Mouse (Mus musculus) E14TG2a.4 (cell line): Measurements from ENCODE around the gene Dclk2.
A peak's percentile ranks its signal among the peaks of the same experiment; 100 is the strongest.

Experiments
- H3K27me3 ChIP-seq: 2 replicates; pipeline ENCODE4 v1.6.1; 2014; ENCODE audit warnings: low read length, control low read depth; ENCODE audit not compliant: insufficient read depth
- H3K36me3 ChIP-seq: 2 replicates; pipeline ENCODE4 v1.6.1; 2014; ENCODE audit warnings: low read length, control low read depth; ENCODE audit not compliant: insufficient read depth
- H3K4me1 ChIP-seq: replicated peaks from 2 replicates; pipeline ENCODE4 v1.6.1; 2014; ENCODE audit warnings: low read depth, low read length, control low read depth
- H3K4me3 ChIP-seq: replicated peaks from 2 replicates; pipeline ENCODE4 v1.5.1; 2014; ENCODE audit warnings: mild to moderate bottlenecking, low read length
- H3K9me3 ChIP-seq: 2 replicates; pipeline ENCODE4 v1.6.1; 2014; ENCODE audit warnings: low read length, control low read depth
- CTCF ChIP-seq: conservative IDR thresholded peaks from 2 replicates; pipeline ENCODE4 v1.5.1; 2014; ENCODE audit warnings: low read length
- NANOG ChIP-seq: IDR thresholded peaks from 2 replicates; pipeline ENCODE4 v1.6.1; 2014; ENCODE audit warnings: borderline replicate concordance, low read length, mixed read lengths
- POU5F1 ChIP-seq: IDR thresholded peaks from 2 replicates; pipeline ENCODE4 v1.6.1; 2014; ENCODE audit warnings: low read length, borderline replicate concordance

Dclk2 gene

DNA sequence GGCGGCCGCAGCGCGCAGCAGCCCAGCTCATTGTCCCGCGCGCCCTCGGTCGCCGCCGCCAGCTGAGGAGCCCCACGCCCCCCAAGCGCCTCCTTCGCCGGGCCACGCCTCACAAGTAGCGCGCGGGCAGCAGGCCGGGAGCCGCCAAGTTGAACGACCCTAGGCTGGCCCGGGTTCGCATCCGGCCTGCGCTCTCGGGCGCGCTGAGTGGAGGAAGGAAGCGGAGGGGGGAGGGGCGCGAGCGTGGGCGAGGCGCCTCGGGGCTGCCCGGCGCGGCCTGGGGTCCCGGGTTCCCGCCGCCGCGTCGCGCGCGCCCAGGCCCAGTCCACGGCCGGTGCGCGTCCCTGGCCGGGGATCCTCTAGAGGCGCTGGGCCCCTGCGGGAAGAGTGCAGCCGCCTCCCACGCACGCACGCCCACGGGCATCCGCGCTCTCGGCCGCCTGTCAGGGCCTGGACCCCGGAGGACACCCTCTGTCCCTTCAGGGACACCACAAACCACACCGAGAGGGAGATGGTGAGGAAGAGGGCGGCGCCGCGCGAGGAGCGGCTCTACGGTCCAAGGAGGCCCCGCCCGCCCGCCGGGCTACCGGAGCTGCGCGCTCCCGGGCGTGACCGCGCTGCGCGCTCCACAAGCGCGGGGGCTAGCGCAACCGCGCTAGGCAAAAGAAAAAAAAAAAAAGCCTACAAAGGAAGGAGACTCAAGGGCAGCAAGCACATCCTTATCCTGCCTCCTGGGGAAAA lies at the start of gene Dclk2:
Gene Dclk2 (minus strand): TSS at position 510 of the 741 bp plus-strand sequence.
- peaks cover 19% of the 10 kb centered on the region for H3K36me3 ChIP-seq
- peak within 1 kb of the TSS; percentile 88 for H3K4me3 ChIP-seq
- peaks cover 65% of the 10 kb centered on the region for H3K4me1 ChIP-seq
- TF ChIP-seq NANOG (no peak), POU5F1 (no peak), CTCF (no peak)
- no peaks in the 10 kb centered on the region for H3K9me3 ChIP-seq
- H3K27me3 ChIP-seq: peaks cover 2% of the 10 kb centered on the region; the same call in 1 of the 2 replicates

DNA sequence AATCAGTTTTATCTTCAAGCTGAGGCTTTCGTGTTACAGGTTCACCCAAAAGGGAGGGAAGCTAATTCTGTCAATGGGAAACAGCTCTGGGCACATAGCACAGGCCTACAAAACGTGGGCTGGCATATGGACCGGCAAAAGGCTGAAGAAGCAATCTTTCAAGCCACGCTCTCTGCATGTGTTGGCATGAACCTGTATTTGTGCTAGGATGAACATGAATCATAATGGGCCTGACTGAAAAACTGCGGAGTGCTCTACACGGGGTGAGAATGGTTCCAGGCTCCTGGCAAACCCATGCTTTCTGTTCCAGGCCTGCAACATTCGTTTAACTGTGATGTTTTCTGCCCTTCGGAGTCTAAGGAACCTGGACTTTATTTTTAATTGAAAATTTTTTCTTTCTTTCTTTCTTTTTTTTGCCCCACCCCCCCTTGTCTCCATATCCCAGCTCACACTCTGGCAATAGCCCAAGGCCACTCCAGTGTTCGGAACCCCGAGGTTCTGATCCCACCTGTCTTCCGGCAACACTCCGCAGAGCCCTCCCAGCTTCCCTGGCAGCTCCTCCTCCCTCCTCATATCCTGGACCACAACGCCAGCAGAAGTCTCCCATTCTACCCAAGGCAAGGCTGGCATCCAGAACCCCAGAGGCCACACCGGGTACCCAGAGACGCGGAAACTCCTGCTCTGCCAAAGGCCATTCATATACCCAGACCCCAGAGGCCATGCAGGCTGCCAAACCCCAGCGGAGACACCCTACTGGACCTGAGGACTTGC lies 42.2 kb upstream of the Dclk2 start:
- no peaks in the 10 kb centered on the region for H3K36me3 ChIP-seq
- H3K9me3 ChIP-seq: no peaks in the 10 kb centered on the region
- no peak overlapping the region for H3K4me3 ChIP-seq
- peaks cover 6% of the 10 kb centered on the region; the same call in 1 of the 2 replicates for H3K4me1 ChIP-seq
- TF ChIP-seq NANOG: no peak
- no peak for TF ChIP-seq CTCF
- no peak for TF ChIP-seq POU5F1
- H3K27me3 ChIP-seq: no peaks in the 10 kb centered on the region

DNA sequence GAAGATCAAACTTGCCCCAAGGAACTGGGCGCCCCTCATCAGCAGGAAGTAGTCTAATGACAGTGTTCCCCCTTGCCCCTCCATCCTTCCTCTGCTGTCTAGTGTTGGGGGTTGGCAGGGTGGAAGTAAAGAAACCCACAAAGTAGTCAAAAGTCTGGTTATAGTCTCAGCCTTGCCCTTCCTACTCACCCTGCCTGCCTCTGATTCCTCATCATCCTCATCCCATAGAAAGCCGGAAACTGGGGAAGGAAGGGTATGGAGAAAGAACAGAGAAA lies 40.7 kb upstream of the Dclk2 start:
- Histone ChIP-seq H3K9me3 (no peaks in the 10 kb centered on the region), H3K4me1 (peaks cover 6% of the 10 kb centered on the region; the same call in 1 of the 2 replicates), H3K4me3 (no peak overlapping the region), H3K27me3 (no peaks in the 10 kb centered on the region), H3K36me3 (no peaks in the 10 kb centered on the region)
- TF ChIP-seq CTCF: no peak

DNA sequence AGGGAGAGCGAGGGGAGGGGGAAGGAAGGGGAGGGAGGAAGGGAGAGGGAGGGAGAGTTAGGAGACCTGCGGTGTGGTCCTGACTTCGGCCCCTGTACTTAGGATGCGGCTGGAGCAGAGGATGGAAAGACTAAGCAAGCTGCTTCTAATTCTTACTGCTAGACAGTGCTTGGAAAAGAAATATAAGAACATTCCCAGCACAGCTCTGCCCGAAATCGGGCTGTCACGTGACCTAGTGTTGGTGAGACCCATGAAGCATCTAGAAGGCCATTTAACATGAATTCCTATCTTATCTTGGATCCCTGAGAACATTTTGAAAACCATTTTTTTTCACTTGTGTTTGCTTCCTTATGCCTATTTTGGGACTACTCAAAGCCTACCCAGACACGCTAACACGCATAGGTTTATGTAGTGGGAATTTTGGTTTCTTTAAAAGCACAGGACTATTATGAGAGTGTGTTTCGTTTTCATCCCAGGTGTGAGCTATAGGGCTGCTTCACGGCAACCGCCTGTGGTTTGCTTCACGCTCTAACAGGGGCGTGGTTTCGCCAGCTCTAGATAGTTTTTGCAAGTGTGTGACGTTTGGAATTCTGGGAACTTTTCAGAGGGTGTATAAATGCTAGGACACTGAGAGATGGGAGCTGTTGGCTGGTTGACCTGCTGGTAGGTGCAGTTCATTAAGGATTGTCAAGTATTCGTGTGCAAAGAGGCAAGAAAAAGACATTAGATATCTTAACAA lies 40.2 kb upstream of the Dclk2 start:
- Histone ChIP-seq H3K36me3 (no peaks in the 10 kb centered on the region), H3K4me1 (peaks cover 6% of the 10 kb centered on the region; the same call in 1 of the 2 replicates), H3K9me3 (no peaks in the 10 kb centered on the region), H3K4me3 (no peak overlapping the region), H3K27me3 (no peaks in the 10 kb centered on the region)
- no peak for TF ChIP-seq POU5F1
- TF ChIP-seq CTCF: no peak
- no peak for TF ChIP-seq NANOG

DNA sequence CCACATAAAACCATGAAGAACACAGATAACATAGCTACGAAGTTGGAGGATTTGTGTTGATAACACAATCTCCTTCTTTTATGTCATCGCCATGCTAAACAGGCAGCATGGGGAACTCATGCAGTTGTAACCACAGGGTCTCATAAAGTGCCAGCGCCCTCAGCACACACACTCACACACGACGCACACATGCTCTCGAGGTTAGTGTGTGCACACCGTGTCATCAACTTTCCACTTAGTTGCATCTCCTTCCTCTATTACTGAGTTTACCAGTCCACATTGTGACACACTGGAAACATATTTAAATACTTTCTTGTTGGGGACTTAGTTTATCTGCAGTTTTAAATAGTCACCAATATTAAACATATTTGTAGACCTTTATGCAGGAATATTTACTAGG lies 38.4 kb upstream of the Dclk2 start:
- TF ChIP-seq POU5F1 (no peak), NANOG (no peak), CTCF (no peak)
- no peaks in the 10 kb centered on the region for H3K9me3 ChIP-seq
- no peaks in the 10 kb centered on the region for H3K27me3 ChIP-seq
- peaks cover 18% of the 10 kb centered on the region for H3K4me1 ChIP-seq
- H3K36me3 ChIP-seq: no peaks in the 10 kb centered on the region
- H3K4me3 ChIP-seq: no peak overlapping the region

DNA sequence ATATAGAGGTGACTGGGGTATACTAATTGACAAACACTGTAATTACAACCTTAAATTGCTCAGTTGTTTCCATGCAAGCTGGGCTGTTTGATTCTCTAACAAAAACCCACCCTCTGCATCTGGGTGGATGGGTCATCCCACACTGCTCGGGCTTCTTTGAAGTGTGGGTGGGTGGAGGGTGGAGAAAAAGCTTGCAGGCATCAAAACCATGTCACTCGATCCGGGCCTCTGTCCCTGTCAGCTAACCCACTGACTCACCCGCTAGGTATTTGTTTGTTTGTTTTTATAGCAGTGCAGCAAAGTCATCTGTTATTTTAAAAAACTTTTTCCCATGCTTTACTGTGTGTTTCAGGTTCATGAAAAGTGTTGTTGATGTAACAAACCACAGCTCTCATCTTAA lies 34.7 kb upstream of the Dclk2 start:
- TF ChIP-seq POU5F1: no peak
- no peak for TF ChIP-seq CTCF
- TF ChIP-seq NANOG: no peak
- H3K4me1 ChIP-seq: peaks cover 29% of the 10 kb centered on the region
- H3K4me3 ChIP-seq: no peak overlapping the region
- no peaks in the 10 kb centered on the region for H3K27me3 ChIP-seq
- no peaks in the 10 kb centered on the region for H3K36me3 ChIP-seq
- peaks cover 9% of the 10 kb centered on the region for H3K9me3 ChIP-seq

DNA sequence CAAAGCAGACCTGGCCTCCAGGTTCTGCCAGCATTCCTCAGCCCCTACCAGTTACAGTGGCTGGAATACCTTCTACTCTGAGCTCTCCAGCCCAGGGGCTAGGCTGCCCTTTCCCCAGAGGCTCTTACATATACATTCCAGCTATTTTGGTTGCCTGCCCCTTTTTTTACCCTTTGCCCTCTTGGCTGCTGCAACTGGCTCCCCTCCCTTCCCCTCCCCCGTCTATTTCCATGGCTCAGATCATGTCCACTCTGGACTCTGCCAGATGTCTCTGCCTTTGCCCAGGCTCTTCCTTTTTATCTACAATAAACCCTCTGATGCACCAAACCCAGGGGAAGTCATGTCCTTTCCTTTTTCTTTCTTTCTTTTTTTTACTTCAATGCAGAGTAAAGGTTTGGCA lies 33.9 kb upstream of the Dclk2 start:
- H3K4me1 ChIP-seq: peaks cover 32% of the 10 kb centered on the region
- no peak overlapping the region for H3K4me3 ChIP-seq
- TF ChIP-seq NANOG (no peak), POU5F1 (no peak), CTCF (no peak)
- peaks cover 9% of the 10 kb centered on the region for H3K9me3 ChIP-seq
- no peaks in the 10 kb centered on the region for H3K36me3 ChIP-seq
- no peaks in the 10 kb centered on the region for H3K27me3 ChIP-seq

DNA sequence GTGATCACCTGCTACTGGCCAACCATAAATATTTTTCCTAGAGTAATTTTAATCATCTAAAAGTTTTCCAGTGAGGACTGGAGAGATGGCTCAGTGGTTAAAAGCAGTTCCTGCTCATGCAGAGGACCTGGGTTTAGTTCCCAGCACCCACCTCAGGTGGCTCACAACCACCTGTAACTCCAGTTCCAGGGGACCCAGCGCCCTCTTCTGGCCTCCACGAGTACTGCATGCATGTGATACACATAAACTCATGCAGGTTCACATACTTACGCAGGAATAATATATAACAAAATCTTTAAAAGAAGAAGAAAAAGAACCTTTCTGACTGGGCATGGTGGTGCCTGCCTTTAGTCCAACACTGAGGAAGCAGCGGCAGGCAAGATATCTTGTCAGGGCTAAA lies 33.2 kb upstream of the Dclk2 start:
- H3K4me3 ChIP-seq: no peak overlapping the region
- TF ChIP-seq CTCF (peak; percentile 53), NANOG (no peak), POU5F1 (no peak)
- H3K9me3 ChIP-seq: peaks cover 9% of the 10 kb centered on the region
- peaks cover 32% of the 10 kb centered on the region for H3K4me1 ChIP-seq
- H3K27me3 ChIP-seq: no peaks in the 10 kb centered on the region
- no peaks in the 10 kb centered on the region for H3K36me3 ChIP-seq
